Mouse (Mus musculus): ENCODE data around the gene Rhno1.

Gene Rhno1

DNA sequence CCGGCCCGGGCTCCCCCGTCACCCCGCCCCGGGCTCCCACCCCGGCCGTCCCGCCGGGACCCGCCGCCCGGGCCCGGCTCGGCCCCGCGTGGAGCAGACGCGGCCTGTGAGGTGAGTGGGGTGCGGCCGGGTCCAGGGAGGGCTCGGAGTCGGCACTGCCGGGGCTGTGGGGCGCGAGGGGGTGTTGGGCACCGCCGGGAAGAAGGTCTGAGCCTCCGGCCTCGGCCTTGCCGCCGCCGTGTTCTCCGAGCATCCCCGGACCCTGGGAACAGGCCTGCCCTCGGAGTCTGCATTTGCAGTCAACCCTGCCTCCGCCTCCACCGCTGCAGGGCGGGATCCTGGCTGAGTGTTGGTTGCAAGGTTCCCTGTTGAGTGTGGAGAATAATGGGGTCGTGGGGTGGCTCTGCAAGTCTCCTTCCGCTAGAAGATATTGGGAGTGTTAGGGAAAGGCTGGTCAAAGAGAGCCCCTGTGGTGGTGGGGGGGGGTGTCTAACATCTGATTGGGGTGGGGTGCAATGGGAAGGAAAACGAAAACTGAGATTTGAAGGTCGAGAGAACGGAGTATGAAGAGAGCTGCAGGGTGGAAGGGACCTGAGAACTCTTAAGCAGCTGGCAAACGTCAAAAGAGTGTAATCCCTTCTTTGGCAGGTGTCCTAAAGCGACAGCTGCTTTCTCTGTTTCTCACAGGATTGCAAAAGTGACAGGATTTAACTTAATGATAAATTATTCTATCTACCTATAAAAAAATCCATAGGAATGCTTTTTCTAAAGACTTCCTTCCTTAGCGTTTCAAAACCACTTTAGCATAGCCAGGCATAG lies 505 bp upstream of the Rhno1 start:
- no peak for DNase-seq (ENCODE audit: extremely low spot score, low read depth, low spot score)

GRCm38 (mm10) chr6:128361901-128362300 lies 810 bp downstream of the Rhno1 start:
- DNase-seq (ENCODE audit: extremely low spot score, low read depth, low spot score) = no peak

DNA sequence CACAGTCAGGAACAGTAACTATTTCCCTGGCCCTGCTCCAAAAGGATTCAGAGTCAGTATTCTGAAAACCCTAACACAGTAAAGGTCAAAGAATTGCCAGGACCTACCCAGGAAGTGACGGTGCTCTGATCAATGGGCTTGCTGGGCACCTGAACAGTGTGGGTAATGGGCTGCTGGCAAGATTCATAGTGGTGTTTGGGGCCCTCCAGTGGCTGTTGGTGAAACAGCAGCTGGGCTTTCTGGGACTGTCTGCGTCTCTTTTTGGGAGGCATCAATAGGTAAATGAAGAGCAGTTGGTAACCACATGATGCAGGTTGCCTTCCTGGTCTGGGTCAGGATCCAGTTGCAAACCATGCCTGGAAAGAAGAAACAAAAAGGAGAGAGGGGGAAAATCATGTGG lies 3.7 kb downstream of the Rhno1 start:
- DNase-seq (ENCODE audit: extremely low spot score, low read depth, low spot score) = no peak

GRCm38 (mm10) chr6:128355726-128356416 lies 6.8 kb downstream of the Rhno1 start, which contains the start of gene Tulp3:
Gene Tulp3, minus strand, starts transcription at chr6:128355851.
- peak; percentile 80 for DNase-seq (ENCODE audit: extremely low spot score, low read depth, low spot score)

DNA sequence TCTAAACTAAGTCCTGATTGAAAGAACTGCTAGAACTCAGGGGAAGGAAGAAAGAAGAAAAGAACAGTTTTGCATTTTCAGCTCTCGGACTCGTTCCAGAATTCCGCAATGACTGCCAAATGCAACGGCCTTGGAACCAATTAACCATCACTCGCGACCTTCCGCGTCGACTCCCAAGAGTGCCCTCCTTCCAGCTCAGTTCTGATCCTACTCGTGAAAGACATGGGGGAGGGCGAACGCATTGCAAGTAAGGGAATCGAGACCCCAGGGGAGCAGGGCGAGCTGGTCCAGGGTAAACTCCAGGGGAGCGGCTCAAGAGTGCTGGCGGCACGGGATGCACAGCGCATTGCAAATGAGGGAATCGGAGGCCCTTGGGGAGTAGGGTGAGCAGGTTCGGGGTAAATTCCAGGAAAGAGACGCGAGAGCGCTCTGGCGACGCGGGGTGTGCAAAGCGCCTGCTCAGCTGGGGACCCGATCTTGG lies 7.5 kb downstream of the Rhno1 start:
- no peak for DNase-seq (ENCODE audit: extremely low spot score, low read depth, low spot score)

DNA sequence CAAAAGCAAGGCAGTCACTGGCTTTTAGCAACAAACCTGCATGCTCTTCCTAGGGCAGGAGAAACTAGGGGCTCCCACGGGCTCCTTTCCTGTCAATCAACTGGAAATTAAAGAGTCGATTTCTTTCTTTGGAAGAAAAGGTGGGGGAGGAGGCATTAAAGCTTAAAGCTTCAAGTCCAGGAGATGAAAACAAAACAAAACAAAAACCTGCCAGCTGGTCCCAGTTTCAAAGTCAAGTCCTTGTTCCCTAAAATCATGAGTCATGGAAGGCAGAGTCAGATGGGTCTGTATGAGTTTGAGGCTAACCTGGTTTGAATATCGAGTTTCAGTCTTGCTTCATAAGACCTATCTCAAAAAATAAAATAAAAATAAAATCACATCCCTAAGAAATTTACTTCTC lies 8.6 kb downstream of the Rhno1 start:
- DNase-seq (ENCODE audit: extremely low spot score, low read depth, low spot score) = no peak

- DNase-seq (ENCODE audit: extremely low spot score, low read depth, low spot score) = no peak
These were observed 13.0 kb downstream of the Rhno1 start for GRCm38 (mm10) chr6:128349711-128350110.

- DNase-seq (ENCODE audit: extremely low spot score, low read depth, low spot score) = no peak
These were observed 15.9 kb downstream of the Rhno1 start for GRCm38 (mm10) chr6:128346782-128347181.

DNA sequence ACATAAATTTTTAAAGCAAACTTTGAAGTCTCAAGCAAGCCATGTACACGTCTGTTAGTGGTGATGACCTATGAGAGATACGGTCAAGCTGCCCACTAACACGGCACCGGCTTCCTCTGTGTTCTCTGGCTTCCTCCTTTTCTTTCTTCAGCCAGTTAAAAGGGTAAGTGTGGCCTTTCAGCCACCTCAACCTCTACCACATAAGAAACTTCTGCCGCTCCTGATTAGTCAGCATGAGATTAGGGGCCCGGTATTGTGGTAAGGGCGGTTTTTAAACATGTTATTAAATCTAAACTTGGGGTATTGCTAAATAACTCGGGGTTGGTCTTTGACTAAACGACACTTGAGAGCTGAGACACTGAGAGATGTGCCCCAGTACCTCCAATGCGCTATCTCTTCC lies 17.1 kb downstream of the Rhno1 start:
- DNase-seq (ENCODE audit: extremely low spot score, low read depth, low spot score) = no peak

DNA sequence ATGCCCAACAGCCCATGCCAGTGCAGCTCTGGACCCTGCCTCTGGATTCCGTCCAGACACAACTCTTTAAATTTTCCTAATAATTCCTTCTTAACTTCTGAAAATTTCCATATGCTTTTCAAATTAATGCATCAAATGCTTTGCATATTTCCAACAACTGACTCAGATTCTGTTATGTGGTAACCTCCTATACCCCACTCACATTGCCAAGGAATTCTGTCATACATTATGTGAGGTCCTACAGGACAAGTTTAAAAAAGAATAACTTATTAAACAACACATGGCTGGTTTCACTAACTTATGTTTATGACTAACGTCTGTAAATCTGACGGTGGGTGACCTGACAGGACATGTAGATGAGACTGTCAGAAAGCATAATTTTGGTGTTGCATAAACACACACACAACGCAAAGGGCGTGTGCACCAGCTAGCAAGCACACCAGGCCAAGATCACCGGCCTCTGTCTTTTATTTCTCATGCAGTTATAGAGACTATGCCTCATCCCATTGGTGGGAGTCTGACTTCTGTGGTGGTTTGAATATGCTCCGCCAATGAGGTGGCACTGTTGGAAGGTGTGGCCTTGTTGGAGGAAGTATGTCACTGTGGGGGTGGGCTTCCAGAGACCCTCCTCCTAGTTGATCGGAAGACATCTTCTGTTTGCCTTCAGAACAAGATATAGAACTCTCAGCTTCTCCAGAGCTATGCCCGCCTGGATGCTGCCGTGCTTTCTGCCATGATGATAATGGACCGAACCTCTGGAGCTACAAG lies 20.6 kb downstream of the Rhno1 start:
- no peak for DNase-seq (ENCODE audit: extremely low spot score, low read depth, low spot score)

- DNase-seq (ENCODE audit: extremely low spot score, low read depth, low spot score) = no peak
These were observed 23.8 kb downstream of the Rhno1 start for GRCm38 (mm10) chr6:128338876-128339275.

GRCm38 (mm10) chr6:128337467-128337866 lies 25.2 kb downstream of the Rhno1 start:
- no peak for DNase-seq (ENCODE audit: extremely low spot score, low read depth, low spot score)

GRCm38 (mm10) chr6:128334397-128335124 lies 28.1 kb downstream of the Rhno1 start:
- no peak for DNase-seq (ENCODE audit: extremely low spot score, low read depth, low spot score)

GRCm38 (mm10) chr6:128318317-128318716 lies 44.4 kb downstream of the Rhno1 start:
- no peak for DNase-seq (ENCODE audit: extremely low spot score, low read depth, low spot score)

- no peak for DNase-seq (ENCODE audit: extremely low spot score, low read depth, low spot score)
These were observed 47.1 kb downstream of the Rhno1 start for GRCm38 (mm10) chr6:128315597-128315996.

DNA sequence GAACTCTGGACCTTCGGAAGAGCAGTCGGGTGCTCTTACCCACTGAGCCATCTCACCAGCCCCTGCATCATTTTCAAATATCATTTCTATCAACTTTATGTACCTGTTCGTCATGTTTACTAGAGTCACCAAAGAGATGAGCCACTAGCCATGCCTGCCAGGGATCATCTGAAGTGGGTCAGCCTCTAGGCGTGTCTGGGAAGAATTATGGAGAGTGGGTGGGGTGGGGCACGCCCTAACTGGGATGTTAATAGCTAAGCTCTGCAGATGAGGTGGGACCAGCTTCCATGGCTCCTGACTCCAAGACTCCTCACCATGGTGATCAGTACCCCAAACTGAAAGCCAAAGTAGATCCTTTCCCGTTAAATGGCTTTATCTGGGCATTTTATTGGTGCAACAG lies 47.9 kb downstream of the Rhno1 start:
- DNase-seq (ENCODE audit: extremely low spot score, low read depth, low spot score) = no peak

GRCm38 (mm10) chr6:128308311-128308710 lies 54.4 kb downstream of the Rhno1 start:
- DNase-seq (ENCODE audit: extremely low spot score, low read depth, low spot score) = peak; percentile 80

Data from hindlimb bud, embryonic 11.5 days (tissue).